8 mouse cellular contexts compared by ENCODE assay signal in the genomic region with DNA sequence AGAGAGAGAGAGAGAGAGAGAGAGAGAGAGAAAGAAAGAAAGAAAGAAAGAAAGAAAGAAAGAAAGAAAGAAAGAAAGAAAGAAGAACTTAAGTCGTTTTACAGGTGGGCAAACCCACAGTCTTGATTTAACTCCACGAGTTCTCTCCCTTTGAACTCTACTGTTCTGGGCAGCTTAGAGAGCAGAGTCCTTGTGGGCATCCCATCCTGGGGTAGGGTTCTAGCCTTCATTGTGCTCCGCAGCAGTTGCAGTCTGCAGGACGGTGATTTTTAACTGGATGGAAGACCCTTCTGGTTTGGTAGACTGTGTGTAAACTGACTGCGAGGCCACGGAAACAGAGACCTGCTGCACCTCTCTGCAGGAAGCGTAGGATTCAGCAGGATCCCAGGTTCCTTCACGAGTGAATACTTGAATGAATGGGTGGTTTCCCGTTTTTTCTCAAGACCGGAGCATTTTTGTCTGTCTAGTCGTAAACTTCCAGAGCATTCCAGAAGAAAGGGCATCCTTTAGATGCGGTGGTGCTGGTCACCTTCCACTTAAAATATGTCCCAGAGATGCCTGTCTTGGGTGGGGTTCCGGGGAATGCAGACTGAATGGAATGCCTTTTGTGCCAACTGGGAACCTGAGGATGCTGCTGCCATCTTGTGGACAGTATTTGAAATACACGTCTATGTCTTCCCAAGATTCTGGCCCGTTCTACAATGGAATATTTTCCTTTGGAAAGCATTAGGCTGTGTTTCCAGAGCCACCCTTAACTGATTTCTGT.
DNase-seq lines count a peak whose midpoint lies in the region; ATAC-seq and TF ChIP-seq lines count a peak whose summit lies in the region.

No protein-coding gene starts in this region.

- H3K36me3 ChIP-seq in lung, embryonic 14.5 days (ENCODE audit: insufficient read depth) = no peaks in the 10 kb centered on the region

- WGBS in lung, embryonic 14.5 days = 13% methylated on average over 15 of the region's 15 CpGs

- peak overlapping the region; percentile 49 for H3K4me2 ChIP-seq in lung, embryonic 14.5 days

- intact Hi-C loops in heart, postnatal 14 days (cut with DNase I) = loop anchor here (1.0 to 5.0 kb wide), 3 partner anchors 51 to 284 kb away; no protein-coding TSS in a partner anchor

- peak; percentile 65 for ATAC-seq in lung, embryonic 14.5 days (ENCODE audit: insufficient read depth)
- ATAC-seq in monocyte, adult 5-6 weeks (replicated peaks; ENCODE audit: insufficient number of reproducible peaks, low FRiP score, low TSS enrichment, poor library complexity, severe bottlenecking) = no peak

- no peak overlapping the region for H3K27ac ChIP-seq in bone marrow macrophage, adult 2 months (ENCODE audit: insufficient read depth, low read depth, low read length)
- no peak overlapping the region for H3K27ac ChIP-seq in embryonic fibroblast, embryonic 13.5 days (ENCODE audit: insufficient read depth, low read length)
- no peak overlapping the region for H3K27ac ChIP-seq in lung, embryonic 14.5 days (ENCODE audit: low read depth)

- H3K4me3 ChIP-seq in bone marrow macrophage, adult 2 months (ENCODE audit: insufficient read depth, low read length) = peak overlapping the region; percentile 26; the same call in 1 of the 2 replicates
- no peak overlapping the region for H3K4me3 ChIP-seq in embryonic fibroblast, embryonic 13.5 days (ENCODE audit: insufficient read depth, low read length)
- H3K4me3 ChIP-seq in lung, embryonic 14.5 days (ENCODE audit: low read depth, low read length) = 0 out of 2 replicates have a peak overlapping the region, but pooled peaks have one; percentile 2

- TF ChIP-seq CTCF in bone marrow macrophage, adult 2 months (IDR thresholded peaks at IDR 0.05; ENCODE audit: low read depth, low read length) = peak; percentile 71
- peak; percentile 39; the same call in 1 of the 2 replicates for TF ChIP-seq CTCF in embryonic fibroblast, embryonic 13.5 days (IDR thresholded peaks at IDR 0.05; ENCODE audit: borderline replicate concordance, insufficient read depth, low read length)
- peak; percentile 88 for TF ChIP-seq CTCF in lung, embryonic 14.5 days (IDR thresholded peaks at IDR 0.05; ENCODE audit: low read depth)

- TF ChIP-seq POLR2A in bone marrow macrophage, adult 2 months (IDR thresholded peaks at IDR 0.05; ENCODE audit: borderline replicate concordance, low read depth, low read length) = no peak
- no peak for TF ChIP-seq POLR2A in embryonic fibroblast, embryonic 13.5 days (IDR thresholded peaks at IDR 0.05; ENCODE audit: low read depth, low read length)

- H3K27me3 ChIP-seq in lung, embryonic 14.5 days (ENCODE audit: insufficient read depth, low read length) = no peaks in the 10 kb centered on the region

- DNase-seq in MEL-GATA-1-ER (ENCODE audit: extremely low read depth, low read depth) = peak; percentile 6
- peak; percentile 43 to 67 for DNase-seq in heart, postnatal 14 days
- peak; percentile 45 to 84 for DNase-seq in layer of hippocampus, adult 18-20 months (ENCODE audit: low spot score in 2 of 2)
- peak; percentile 92 for DNase-seq in lung, embryonic 14.5 days
- peak; percentile 52 for DNase-seq in retina, postnatal 7 days (ENCODE audit: low read depth, low spot score)

- H3K4me1 ChIP-seq in bone marrow macrophage, adult 2 months (ENCODE audit: control insufficient read depth, insufficient read depth, low read length) = no peaks in the 10 kb centered on the region
- H3K4me1 ChIP-seq in embryonic fibroblast, embryonic 13.5 days (ENCODE audit: control insufficient read depth, insufficient read depth, low read length) = peaks cover 5% of the 10 kb centered on the region; the same call in 1 of the 2 replicates
- H3K4me1 ChIP-seq in lung, embryonic 14.5 days (ENCODE audit: insufficient read depth) = no peaks in the 10 kb centered on the region

- H3K9me3 ChIP-seq in lung, embryonic 14.5 days (ENCODE audit: low read depth, low read length) = no peaks in the 10 kb centered on the region

- no peak overlapping the region for H3K9ac ChIP-seq in lung, embryonic 14.5 days

Comparison
In these comparisons a context has a peak if more than half of its experiments do, and no peak if none do; other contexts are left out.
1. DNase-seq: peak in every context shown above with its lines; median percentile 92 in lung, embryonic 14.5 days; 64 in layer of hippocampus, adult 18-20 months; 55 in heart, postnatal 14 days; 52 in retina, postnatal 7 days; 6 in MEL-GATA-1-ER.